Mouse (Mus musculus) heart, embryonic 11.5 days (tissue): Measurements from ENCODE around the gene Asb8. TPM values are rescaled to one million over a fixed set of nuclear protein-coding genes. Genes with fewer than 3 reads are reported as not detected.

Source experiments
- ATAC-seq: fragments of 200-750 bp; cut with Nextera tagmentation; replicated peaks from 2 replicates; pipeline ENCODE4 v1.8.0; 2017; ENCODE audit warnings: moderate library complexity; ENCODE audit not compliant: insufficient number of reproducible peaks, low FRiP score, low TSS enrichment
- H3K27ac ChIP-seq: fragments of 300-500 bp; sonication (generic); 2 replicates; pipeline ENCODE4 v1.5.1; 2014; ENCODE audit warnings: mild to moderate bottlenecking, low read depth, low read length
- H3K27me3 ChIP-seq: fragments of 300-500 bp; sonication (generic); 2 replicates; pipeline ENCODE4 v1.6.1; 2014; ENCODE audit warnings: mild to moderate bottlenecking, low read length, mixed read lengths; ENCODE audit not compliant: control insufficient read depth, insufficient read depth
- H3K36me3 ChIP-seq: fragments of 300-500 bp; sonication (generic); 2 replicates; pipeline ENCODE4 v1.6.1; 2014; ENCODE audit warnings: mild to moderate bottlenecking, low read length, moderate library complexity, mixed read lengths; ENCODE audit not compliant: control insufficient read depth, insufficient read depth
- H3K4me1 ChIP-seq: fragments of 300-500 bp; sonication (generic); 2 replicates; pipeline ENCODE4 v1.6.1; 2014; ENCODE audit warnings: low read length; ENCODE audit not compliant: control insufficient read depth, insufficient read depth
- H3K4me2 ChIP-seq: fragments of 300-500 bp; sonication (generic); 2 replicates; pipeline ENCODE4 v1.6.1; 2014; ENCODE audit warnings: mild to moderate bottlenecking, moderate library complexity
- H3K4me3 ChIP-seq: fragments of 300-500 bp; sonication (generic); 2 replicates; pipeline ENCODE4 v1.5.1; 2014; ENCODE audit warnings: low read depth, low read length
- H3K9ac ChIP-seq: fragments of 300-500 bp; sonication (generic); 2 replicates; pipeline ENCODE4 v1.6.1; 2014; ENCODE audit warnings: mild to moderate bottlenecking, low read depth, low read length, moderate library complexity
- H3K9me3 ChIP-seq: fragments of 300-500 bp; sonication (generic); replicated peaks from 2 replicates; pipeline ENCODE4 v1.6.1; 2016; ENCODE audit warnings: low read length; ENCODE audit not compliant: control insufficient read depth
- WGBS: fragments of 180-500 bp; shearing (Covaris S2); extraction: QIAGEN DNeasy Blood & Tissue Kit; methylation state at CpG from one replicate; pipeline ENCODE4 v1.1.7; 2014; ENCODE audit not compliant: insufficient replicate concordance; 5-methylcytosine and 5-hydroxymethylcytosine counted together
- polyA plus RNA-seq: library from polyadenylated mRNA; unstranded; fragments of >200 nt; fragmentation: Nextera tagmentation; extraction: Ambion mirVana; gene quantifications from 2 replicates; pipeline ENCODE4 v1.2.1, GENCODE M21; 2014

Asb8 gene
- polyA plus RNA-seq, 1 experiment from 2014 or later: 81.7 TPM

DNA sequence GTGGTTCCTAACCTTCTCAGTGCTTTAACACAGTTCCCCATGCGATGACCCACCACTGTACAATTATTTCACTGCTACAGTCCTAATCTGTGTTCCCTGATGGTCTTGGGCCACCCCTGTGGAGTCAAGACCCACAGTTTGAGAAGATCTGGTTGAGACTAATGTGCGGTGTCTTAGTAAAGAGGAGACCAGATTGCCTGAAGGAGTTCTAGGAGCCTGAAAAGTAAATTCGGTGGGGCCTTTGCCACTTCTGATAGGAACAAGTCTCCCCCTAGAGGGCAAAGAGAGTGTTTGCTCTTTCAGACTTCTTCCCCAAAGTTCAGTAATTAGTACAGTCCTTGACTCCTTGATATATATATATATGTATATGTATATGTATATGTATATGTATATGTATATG, 11.8 kb downstream of the Asb8 start:
- no peak for ATAC-seq
- H3K9ac ChIP-seq: no peak overlapping the region
- WGBS: 31% methylated on average over 3 of the region's 3 CpGs

DNA sequence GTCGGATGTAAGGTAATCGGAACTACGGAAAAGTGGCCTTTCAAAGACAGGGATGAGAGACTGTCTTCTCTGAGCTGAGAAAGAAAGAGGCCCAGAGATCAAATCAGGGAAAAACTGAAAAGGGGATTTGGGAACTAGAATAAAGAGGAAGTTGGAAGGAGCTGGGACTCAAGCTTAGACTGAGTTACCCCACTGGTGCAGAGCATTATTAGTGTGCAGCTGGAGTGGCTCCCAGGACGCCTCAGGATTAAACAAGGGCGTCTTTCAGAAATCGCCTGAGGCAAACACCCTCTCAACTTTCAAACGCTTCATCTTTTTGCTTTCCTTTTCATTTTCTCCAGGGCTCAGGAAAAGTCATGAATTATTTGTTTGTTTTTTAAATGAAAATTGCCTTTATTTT, 12.5 kb downstream of the Asb8 start:
- no peak for ATAC-seq
- no peaks in the 10 kb centered on the region for H3K36me3 ChIP-seq
- H3K4me3 ChIP-seq: no peak overlapping the region
- H3K4me2 ChIP-seq: no peak overlapping the region
- 79% methylated on average over 7 of the region's 7 CpGs for whole genome bisulfite sequencing
- H3K27me3 ChIP-seq: no peaks in the 10 kb centered on the region
- H3K27ac ChIP-seq: no peak overlapping the region
- H3K4me1 ChIP-seq: peaks cover 5% of the 10 kb centered on the region
- H3K9ac ChIP-seq: no peak overlapping the region
- no peaks in the 10 kb centered on the region for H3K9me3 ChIP-seq

More for the DNA sequence above, 11.8 kb downstream of the Asb8 start:
- H3K4me3 ChIP-seq: no peak overlapping the region
- no peak overlapping the region for H3K27ac ChIP-seq
- no peaks in the 10 kb centered on the region for H3K27me3 ChIP-seq
- no peaks in the 10 kb centered on the region for H3K9me3 ChIP-seq
- H3K4me2 ChIP-seq: no peak overlapping the region
- no peaks in the 10 kb centered on the region for H3K4me1 ChIP-seq
- H3K36me3 ChIP-seq: no peaks in the 10 kb centered on the region

DNA sequence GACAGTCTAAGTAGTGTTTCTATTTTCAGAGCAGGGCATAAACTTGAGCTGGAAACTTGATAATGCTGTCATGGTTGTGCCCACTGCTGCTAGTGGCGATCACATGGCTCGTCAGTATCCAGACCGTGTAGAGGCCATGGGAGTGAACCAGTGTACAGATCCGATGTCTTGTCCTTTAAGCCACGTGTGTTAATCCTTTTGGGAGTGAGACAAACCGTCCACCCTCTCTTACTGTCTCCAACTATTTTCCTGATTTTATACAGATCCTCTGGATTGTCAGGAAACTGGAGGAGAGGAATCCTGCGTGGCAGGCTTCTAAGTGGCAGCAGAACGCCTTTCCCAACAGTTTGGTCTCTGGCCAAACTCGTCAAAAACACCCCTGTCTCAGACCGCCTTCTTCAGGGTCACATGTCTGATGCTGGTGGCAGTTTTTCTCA, 16.2 kb downstream of the Asb8 start:
- Histone ChIP-seq H3K4me1 (peaks cover 12% of the 10 kb centered on the region), H3K27me3 (no peaks in the 10 kb centered on the region), H3K4me3 (no peak overlapping the region), H3K27ac (peak overlapping the region; percentile 90), H3K9ac (no peak overlapping the region; the same call in 1 of the 2 replicates), H3K36me3 (no peaks in the 10 kb centered on the region), H3K4me2 (0 out of 2 replicates have a peak overlapping the region, but pooled peaks have one; percentile 36), H3K9me3 (no peaks in the 10 kb centered on the region)
- 41% methylated on average over 10 of the region's 10 CpGs for WGBS
- ATAC-seq: peak; percentile 50

DNA sequence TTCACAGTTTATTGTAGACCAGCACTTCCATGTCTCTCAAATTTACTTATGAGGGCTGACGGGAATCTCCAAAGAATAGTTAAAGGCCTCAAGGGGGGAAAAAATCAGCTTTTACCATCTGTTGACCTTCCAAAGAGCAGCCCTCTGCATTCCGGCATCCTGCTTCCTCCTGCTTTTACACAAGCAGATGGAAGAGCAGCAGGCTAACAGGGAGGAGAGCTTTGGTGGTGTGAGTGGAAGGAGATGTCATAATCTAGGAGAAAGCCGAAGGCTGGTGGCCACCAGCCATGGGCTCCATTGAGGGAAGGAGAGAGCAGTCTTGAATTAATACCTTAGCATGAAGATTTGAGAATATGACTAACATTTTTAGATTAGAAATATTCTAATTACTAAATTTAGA, 17.1 kb downstream of the Asb8 start:
- Histone ChIP-seq H3K9me3 (no peaks in the 10 kb centered on the region), H3K4me1 (peaks cover 12% of the 10 kb centered on the region), H3K9ac (no peak overlapping the region), H3K4me2 (no peak overlapping the region), H3K36me3 (no peaks in the 10 kb centered on the region), H3K27ac (peak overlapping the region; percentile 90), H3K4me3 (no peak overlapping the region), H3K27me3 (no peaks in the 10 kb centered on the region)
- ATAC-seq: no peak
- 75% methylated on average over 3 of the region's 3 CpGs for WGBS

DNA sequence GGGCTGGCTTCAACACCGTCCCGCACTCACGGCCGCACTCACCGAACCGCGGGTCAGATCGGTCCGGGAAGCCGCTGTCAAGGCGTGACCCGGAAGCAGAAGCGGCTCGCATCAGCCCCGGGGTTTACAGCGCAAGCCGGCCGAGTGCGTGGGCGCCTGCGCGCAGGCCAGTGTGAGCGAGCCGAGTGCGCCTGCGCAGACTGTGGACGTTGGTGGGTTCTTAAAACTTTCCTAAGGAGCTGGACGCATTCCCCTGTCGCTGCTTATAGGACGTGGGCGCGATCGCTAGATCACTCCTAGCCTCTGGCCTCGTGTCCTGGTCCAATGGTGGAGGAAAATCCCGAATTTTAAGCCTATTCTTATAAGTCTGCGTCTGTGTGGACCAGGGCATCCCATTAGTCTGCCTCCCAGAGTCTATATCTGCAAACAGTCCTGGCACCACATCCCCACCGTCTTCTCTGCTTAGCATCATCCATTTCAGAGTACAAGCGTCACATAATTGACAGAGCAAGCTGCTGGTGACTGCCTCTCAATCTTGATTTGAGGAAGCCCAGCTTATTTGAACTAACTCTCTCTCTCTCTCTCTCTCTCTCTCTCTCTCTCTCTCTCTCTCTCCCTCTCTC, 19.8 kb downstream of the Asb8 start:
- Histone ChIP-seq H3K9ac (peak overlapping the region; percentile 91), H3K4me3 (peak overlapping the region; percentile 88), H3K27me3 (no peaks in the 10 kb centered on the region), H3K27ac (peak overlapping the region; percentile 82), H3K9me3 (no peaks in the 10 kb centered on the region), H3K4me1 (peaks cover 12% of the 10 kb centered on the region), H3K36me3 (peaks cover 4% of the 10 kb centered on the region), H3K4me2 (peak overlapping the region; percentile 79)
- ATAC-seq: peak; percentile 94
- WGBS: 2% methylated on average over 38 of the region's 38 CpGs

DNA sequence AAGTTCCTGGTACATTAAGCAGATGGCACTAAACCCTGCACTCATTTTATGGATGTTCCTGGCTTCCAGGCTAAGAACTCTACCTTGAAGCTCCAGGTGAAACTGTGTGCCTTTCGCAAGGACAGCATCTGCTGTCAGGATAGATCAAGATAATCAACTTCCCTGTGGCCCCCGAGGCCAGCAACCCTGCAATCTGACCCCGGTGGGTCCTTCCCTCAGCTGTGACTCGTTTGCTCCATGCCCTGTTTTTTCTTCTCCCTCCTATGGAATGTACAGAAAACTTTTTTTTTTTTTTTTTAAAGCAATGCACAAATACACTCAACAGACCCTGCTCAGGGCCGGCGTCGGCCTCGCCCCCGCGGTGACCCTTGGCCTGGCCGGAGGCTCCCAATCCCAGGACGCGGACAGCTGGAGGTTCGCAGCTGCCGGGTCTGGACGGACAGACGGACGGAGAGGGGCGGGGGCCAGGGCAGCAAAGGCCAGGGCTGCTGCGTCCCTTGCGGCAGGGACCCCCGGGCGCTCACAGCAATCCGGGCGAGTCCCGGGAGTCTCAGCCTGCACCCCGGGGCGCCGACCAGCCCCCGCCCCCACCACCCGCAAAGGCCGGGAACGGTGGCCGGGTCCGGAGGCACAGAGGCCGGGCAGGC, 20.4 kb downstream of the Asb8 start:
- H3K4me1 ChIP-seq: peaks cover 12% of the 10 kb centered on the region
- H3K27me3 ChIP-seq: no peaks in the 10 kb centered on the region
- H3K4me3 ChIP-seq: peak overlapping the region; percentile 88
- 1% methylated on average over 34 of the region's 36 CpGs for WGBS
- peak overlapping the region; percentile 82 for H3K27ac ChIP-seq
- ATAC-seq: peak; percentile 65
- peak overlapping the region; percentile 79 for H3K4me2 ChIP-seq
- H3K36me3 ChIP-seq: peaks cover 8% of the 10 kb centered on the region
- H3K9me3 ChIP-seq: no peaks in the 10 kb centered on the region
- peak overlapping the region; percentile 91 for H3K9ac ChIP-seq

DNA sequence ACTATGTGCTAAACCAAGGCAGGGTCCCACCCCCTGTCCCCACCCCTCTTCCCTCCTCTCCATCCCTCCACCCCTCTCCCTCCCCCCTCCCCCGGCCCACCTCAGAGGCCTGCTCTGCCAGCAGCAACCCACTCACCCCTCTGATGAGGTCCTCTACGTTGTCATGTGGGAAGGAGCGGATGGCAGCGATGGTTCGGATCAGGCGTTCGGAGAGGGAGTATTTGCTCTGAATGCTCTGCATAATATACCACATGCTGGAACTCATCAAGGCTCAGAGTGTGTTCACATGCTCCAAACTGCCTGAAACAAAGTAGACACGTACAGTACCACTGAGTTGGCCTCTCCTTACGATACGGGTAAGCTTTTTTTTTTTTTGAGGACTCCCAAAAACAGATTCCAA, 22.9 kb downstream of the Asb8 start:
- Histone ChIP-seq H3K4me3 (no peak overlapping the region), H3K4me1 (peaks cover 8% of the 10 kb centered on the region), H3K27ac (no peak overlapping the region), H3K9me3 (no peaks in the 10 kb centered on the region), H3K4me2 (no peak overlapping the region), H3K9ac (no peak overlapping the region), H3K27me3 (no peaks in the 10 kb centered on the region), H3K36me3 (peaks cover 12% of the 10 kb centered on the region)
- 84% methylated on average over 10 of the region's 10 CpGs for WGBS
- no peak for ATAC-seq

DNA sequence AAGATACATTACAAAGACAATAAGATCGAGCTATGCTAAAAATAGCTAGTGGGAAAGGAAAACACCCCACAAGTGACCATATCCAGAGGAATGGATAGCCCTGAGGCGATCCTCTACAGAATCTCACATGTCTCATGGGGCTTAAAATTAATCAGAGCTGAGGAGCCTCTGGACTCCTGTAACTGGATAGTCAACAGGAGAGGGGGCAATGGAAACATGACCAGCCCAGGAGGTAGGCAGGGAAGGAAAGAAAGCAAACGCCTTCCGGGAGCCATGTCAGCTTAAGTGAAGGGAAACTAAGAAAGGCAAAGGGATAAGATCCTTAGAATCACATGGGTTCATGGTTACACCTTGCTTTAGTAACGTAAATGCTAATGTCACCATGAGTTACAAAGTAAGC, 24.6 kb downstream of the Asb8 start:
- Histone ChIP-seq H3K36me3 (peaks cover 17% of the 10 kb centered on the region), H3K9me3 (no peaks in the 10 kb centered on the region), H3K9ac (no peak overlapping the region), H3K4me1 (peaks cover 8% of the 10 kb centered on the region), H3K27ac (no peak overlapping the region), H3K4me3 (no peak overlapping the region), H3K27me3 (no peaks in the 10 kb centered on the region), H3K4me2 (no peak overlapping the region)
- 91% methylated on average over 5 of the region's 5 CpGs for WGBS
- ATAC-seq: no peak

DNA sequence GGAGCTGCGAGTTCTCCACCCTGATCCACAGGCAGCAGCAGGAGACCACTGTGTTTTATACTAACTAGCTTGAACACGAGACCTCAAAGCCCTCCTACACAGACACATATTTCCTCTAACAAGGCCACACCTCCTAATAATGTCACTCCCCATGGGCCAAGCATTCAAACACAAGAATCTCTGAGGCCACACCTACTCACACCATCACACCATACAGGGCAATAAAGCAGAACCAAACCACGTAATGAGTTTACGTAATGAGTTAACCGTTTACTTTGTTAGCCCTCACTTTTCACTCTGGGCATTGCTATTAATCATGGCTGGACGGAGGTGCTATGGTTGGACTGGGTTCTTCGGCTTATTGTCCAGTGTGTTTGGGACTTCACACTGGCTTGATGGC, 25.7 kb downstream of the Asb8 start:
- Histone ChIP-seq H3K9me3 (no peaks in the 10 kb centered on the region), H3K36me3 (peaks cover 17% of the 10 kb centered on the region), H3K9ac (no peak overlapping the region), H3K4me2 (no peak overlapping the region), H3K4me1 (peaks cover 6% of the 10 kb centered on the region), H3K27ac (no peak overlapping the region), H3K27me3 (no peaks in the 10 kb centered on the region), H3K4me3 (no peak overlapping the region)
- ATAC-seq: no peak
- 89% methylated on average over 7 of the region's 7 CpGs for WGBS
